Comparison of ENCODE assay signal across 27 mouse cellular contexts in the genomic region with DNA sequence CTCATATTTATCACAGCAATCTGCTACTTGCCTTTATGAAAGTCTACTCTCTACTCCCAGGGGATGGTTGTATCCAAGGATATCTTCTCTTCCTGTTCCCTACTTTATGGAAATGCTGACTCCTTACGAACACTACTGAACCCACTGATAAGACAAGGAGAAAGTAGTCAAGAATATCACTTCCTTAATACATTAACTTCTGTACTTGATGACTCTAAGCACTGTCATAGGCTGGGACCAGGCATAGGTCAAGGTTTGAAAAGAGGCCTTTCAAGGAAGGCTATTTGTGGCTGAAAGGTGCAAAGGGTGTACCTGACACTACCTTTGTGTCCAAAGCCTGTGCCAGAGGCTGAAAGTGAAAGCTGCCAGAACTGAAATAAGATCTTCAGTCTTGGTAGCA.
"Had no signal": no experiment of that assay in that cellular context is flagged by ENCODE, and none has a peak within 500 bp of the region (broad histone marks: within the 10 kb centered on the region; RNA-seq: fewer than 3 reads in every experiment).

No protein-coding gene starts in this region.

- H3K4me1 ChIP-seq: heart, embryonic 10.5 days; heart, embryonic 12.5 days; hindbrain, embryonic 10.5 days; hindbrain, embryonic 12.5 days; kidney, embryonic 15.5 days; limb, embryonic 10.5 days; limb, embryonic 12.5 days; liver, embryonic 13.5 days had no signal

- H3K9me3 ChIP-seq: heart, embryonic 10.5 days; heart, embryonic 12.5 days; hindbrain, embryonic 10.5 days; hindbrain, embryonic 12.5 days; kidney, embryonic 15.5 days; limb, embryonic 10.5 days; limb, embryonic 12.5 days; liver, embryonic 13.5 days had no signal

- H3K27me3 ChIP-seq: heart, embryonic 12.5 days had no signal

- ATAC-seq: hindbrain, embryonic 16.5 days; inflammation-experienced regulatory T-cells, adult 6 months had no signal

- H3K4me3 ChIP-seq: gastrocnemius, adult 2 months; heart, embryonic 10.5 days; heart, embryonic 12.5 days; hindbrain, embryonic 10.5 days; hindbrain, embryonic 12.5 days; kidney, embryonic 15.5 days; limb, embryonic 10.5 days; limb, embryonic 12.5 days; liver, embryonic 13.5 days had no signal

- H3K36me3 ChIP-seq: heart, embryonic 10.5 days; heart, embryonic 12.5 days; hindbrain, embryonic 10.5 days; hindbrain, embryonic 12.5 days; kidney, embryonic 15.5 days; limb, embryonic 10.5 days; limb, embryonic 12.5 days; liver, embryonic 13.5 days had no signal

- H3K9ac ChIP-seq: heart, embryonic 12.5 days; hindbrain, embryonic 12.5 days; hindbrain, embryonic 14.5 days; kidney, embryonic 15.5 days; limb, embryonic 12.5 days; liver, embryonic 13.5 days had no signal

- DNase-seq: gastrocnemius, adult 2 months; gastrocnemius, postnatal 10 days; gastrocnemius, postnatal 25 days; heart, adult 18-20 months; heart, postnatal 10 days; heart, postnatal 4 days; kidney, adult 11 months; kidney, adult 2 months; kidney, adult 9 months; kidney, postnatal 14 days; kidney, postnatal 36 days; layer of hippocampus, adult 9-11 months; layer of hippocampus, postnatal 36 days; liver; liver, embryonic 13.5 days had no signal

- H3K4me2 ChIP-seq: heart, embryonic 12.5 days; hindbrain, embryonic 12.5 days; hindbrain, embryonic 14.5 days; kidney, embryonic 15.5 days; limb, embryonic 12.5 days; liver, embryonic 11.5 days; liver, embryonic 13.5 days had no signal

- H3K27ac ChIP-seq: gastrocnemius, adult 2 months; heart, embryonic 10.5 days; hindbrain, embryonic 10.5 days; hindbrain, embryonic 12.5 days; hindbrain, embryonic 14.5 days; kidney, embryonic 15.5 days; kidney, postnatal 0 days; limb, embryonic 10.5 days; limb, embryonic 12.5 days; liver, embryonic 13.5 days had no signal
